Mouse (Mus musculus): ENCODE measurements at regions not wholly inside any gene's neighbourhood (a gene's known extent, or its start where the extent isn't known, plus 50 kb on each side); places are given as distances from the start of the nearest gene placed in this dataset.

DNA sequence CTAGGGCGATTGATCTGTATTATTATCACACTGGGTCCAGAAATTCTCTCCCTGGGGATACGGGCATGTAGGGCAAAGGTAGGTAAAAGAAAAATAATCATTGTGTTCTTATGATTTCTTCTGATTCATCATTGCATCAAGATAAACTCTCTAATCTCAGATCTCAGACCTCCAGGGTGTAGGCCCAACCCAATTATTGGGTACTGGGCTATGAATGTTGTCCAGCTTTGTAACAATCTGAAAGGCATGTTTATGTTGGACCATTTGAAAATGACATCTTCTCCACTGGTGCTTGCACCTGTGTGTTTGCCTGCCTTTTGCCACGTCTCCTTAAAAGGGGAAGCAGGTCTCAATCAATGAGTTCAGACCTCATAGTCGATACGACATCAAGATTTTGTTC is 95.4 kb upstream of the Egr2 start:
- Histone ChIP-seq H3K4me2 (replicated peaks; ENCODE audit: low read depth) (no peak overlapping the region), H3K27ac (replicated peaks) (no peak overlapping the region), H3K27me3 (ENCODE audit: control insufficient read depth, insufficient read depth, low read length) (no peaks in the 10 kb centered on the region), H3K9ac (ENCODE audit: low read length) (no peak overlapping the region), H3K4me1 (replicated peaks; ENCODE audit: control insufficient read depth, insufficient read depth) (no peaks in the 10 kb centered on the region), H3K9me3 (ENCODE audit: control insufficient read depth, low read length) (no peaks in the 10 kb centered on the region), H3K36me3 (ENCODE audit: control insufficient read depth, insufficient read depth, low read length) (no peaks in the 10 kb centered on the region), H3K4me3 (ENCODE audit: low read depth, low read length) (no peak overlapping the region)
- TF ChIP-seq EP300 (optimal IDR thresholded peaks at IDR 0.05) (no peak), CTCF (IDR thresholded peaks at IDR 0.05; ENCODE audit: low read depth) (no peak)
- ATAC-seq (ENCODE audit: low FRiP score, low TSS enrichment) (no peak), DNase-seq (ENCODE audit: low spot score) (no peak)
- 87% methylated on average over 5 of the region's 5 CpGs for WGBS

DNA sequence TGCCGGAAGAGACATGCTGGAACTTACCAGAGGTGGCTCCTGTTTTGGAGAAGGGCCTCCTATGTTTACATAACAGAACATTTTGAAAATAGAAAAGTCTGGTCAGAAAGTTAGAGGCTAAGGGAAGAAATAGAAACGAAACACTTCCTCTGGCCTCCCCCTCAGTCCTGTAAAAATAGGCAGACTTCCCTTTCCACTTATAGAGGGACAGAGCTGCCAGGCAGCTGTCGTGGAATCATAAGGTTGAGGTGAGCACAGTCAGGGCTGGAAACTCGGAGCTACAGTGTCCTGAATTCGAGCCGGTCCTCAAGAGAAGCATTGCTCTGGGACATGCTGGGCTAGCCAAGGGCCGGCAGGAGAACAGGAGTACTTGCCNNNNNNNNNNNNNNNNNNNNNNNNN is 94.0 kb upstream of the Egr2 start:
- 54% methylated on average over 7 of the region's 7 CpGs for WGBS

DNA sequence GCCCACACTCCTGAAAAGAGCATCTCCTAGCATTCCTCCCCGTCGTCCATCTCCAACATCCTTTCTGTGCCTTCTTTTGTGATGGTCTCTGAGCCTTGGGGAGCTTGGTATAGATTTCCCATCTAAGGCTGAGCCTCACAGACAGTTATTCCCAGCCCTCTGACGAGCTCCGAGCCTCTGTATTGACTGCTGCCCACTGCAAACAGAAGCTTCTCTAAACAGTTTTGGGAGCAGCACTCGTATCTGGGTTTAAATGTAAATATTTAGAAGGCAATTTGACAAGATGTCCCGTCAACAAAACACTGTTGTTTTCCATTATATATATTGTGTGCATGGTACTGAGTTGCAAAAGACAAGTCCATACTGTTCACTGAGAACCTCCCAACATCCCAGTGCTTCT is 86.4 kb upstream of the Egr2 start:
- ATAC-seq (ENCODE audit: low FRiP score, low TSS enrichment) = no peak
- WGBS = 43% methylated on average over 6 of the region's 6 CpGs
- Histone ChIP-seq H3K4me2 (replicated peaks; ENCODE audit: low read depth) (no peak overlapping the region), H3K27ac (replicated peaks) (no peak overlapping the region), H3K36me3 (ENCODE audit: control insufficient read depth, insufficient read depth, low read length) (no peaks in the 10 kb centered on the region), H3K4me3 (ENCODE audit: low read depth, low read length) (no peak overlapping the region), H3K27me3 (ENCODE audit: control insufficient read depth, insufficient read depth, low read length) (no peaks in the 10 kb centered on the region), H3K9me3 (ENCODE audit: control insufficient read depth, low read length) (no peaks in the 10 kb centered on the region), H3K4me1 (replicated peaks; ENCODE audit: control insufficient read depth, insufficient read depth) (no peaks in the 10 kb centered on the region), H3K9ac (ENCODE audit: low read length) (no peak overlapping the region)
- TF ChIP-seq EP300 (optimal IDR thresholded peaks at IDR 0.05) = no peak
- no peak for TF ChIP-seq CTCF (IDR thresholded peaks at IDR 0.05; ENCODE audit: low read depth)
- DNase-seq (ENCODE audit: low spot score) = no peak

More for the DNA sequence above, 94.0 kb upstream of the Egr2 start:
- no peak overlapping the region for H3K4me3 ChIP-seq (ENCODE audit: low read depth, low read length)
- no peak overlapping the region for H3K27ac ChIP-seq (replicated peaks)
- no peak for ATAC-seq (ENCODE audit: low FRiP score, low TSS enrichment)
- H3K9ac ChIP-seq (ENCODE audit: low read length) = no peak overlapping the region
- H3K36me3 ChIP-seq (ENCODE audit: control insufficient read depth, insufficient read depth, low read length) = no peaks in the 10 kb centered on the region
- TF ChIP-seq EP300 (optimal IDR thresholded peaks at IDR 0.05) (no peak), CTCF (IDR thresholded peaks at IDR 0.05; ENCODE audit: low read depth) (no peak)
- no peaks in the 10 kb centered on the region for H3K9me3 ChIP-seq (ENCODE audit: control insufficient read depth, low read length)
- DNase-seq (ENCODE audit: low spot score) = no peak
- no peaks in the 10 kb centered on the region for H3K4me1 ChIP-seq (replicated peaks; ENCODE audit: control insufficient read depth, insufficient read depth)
- no peak overlapping the region for H3K4me2 ChIP-seq (replicated peaks; ENCODE audit: low read depth)
- no peaks in the 10 kb centered on the region for H3K27me3 ChIP-seq (ENCODE audit: control insufficient read depth, insufficient read depth, low read length)

- DNase-seq (ENCODE audit: low spot score) = no peak
- ATAC-seq (ENCODE audit: low FRiP score, low TSS enrichment) = no peak
- WGBS = 34% methylated on average over 7 of the region's 7 CpGs
Measured at GRCm38 (mm10) chr10:67454149-67454548, 81.1 kb upstream of the Egr2 start.

DNA sequence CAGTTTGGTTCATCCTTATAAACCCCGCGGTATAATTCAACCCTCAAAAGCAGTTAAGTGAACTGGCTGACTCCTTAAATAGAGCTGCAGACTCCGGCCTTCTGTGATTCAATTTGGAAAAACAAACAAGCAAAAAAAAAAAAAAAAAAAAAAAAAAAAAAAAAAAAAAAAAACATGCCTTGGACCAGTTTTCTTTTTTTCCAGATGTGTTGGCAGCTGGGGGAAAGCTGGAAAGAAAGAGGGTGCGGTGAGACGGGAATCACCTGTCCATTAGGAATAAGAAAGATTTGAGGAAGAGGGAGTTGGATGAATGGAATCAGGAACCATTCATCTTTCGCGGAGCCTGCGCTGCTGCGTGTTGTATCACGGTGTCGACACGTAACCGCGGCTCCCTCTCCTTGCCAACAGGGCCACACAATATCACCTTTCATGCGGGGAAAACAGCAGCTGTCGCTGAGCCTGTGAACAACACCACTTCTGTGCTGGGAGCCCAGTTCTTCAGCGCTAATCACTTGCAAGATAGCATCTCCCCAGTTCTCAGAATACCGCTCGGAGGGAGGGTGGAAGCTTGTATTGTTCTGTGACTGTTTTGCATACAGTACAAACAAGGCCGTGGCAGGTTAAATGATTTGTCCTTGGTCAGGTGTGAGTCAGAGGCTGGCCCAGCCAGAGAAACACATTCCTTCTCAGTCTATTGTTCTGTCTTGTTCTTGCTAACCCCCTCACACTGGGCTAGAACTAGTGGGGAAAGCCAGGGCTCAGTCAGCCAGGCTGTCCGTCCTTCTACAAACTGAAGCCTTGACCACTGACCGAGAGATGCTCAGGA is 76.6 kb upstream of the Egr2 start:
- Histone ChIP-seq H3K9me3 (ENCODE audit: control insufficient read depth, low read length) (no peaks in the 10 kb centered on the region), H3K9ac (ENCODE audit: low read length) (no peak overlapping the region), H3K4me2 (replicated peaks; ENCODE audit: low read depth) (peak overlapping the region; percentile 15; the same call in 1 of the 2 replicates), H3K27ac (replicated peaks) (0 out of 2 replicates have a peak overlapping the region, but pooled peaks have one; percentile 13), H3K27me3 (ENCODE audit: control insufficient read depth, insufficient read depth, low read length) (no peaks in the 10 kb centered on the region), H3K36me3 (ENCODE audit: control insufficient read depth, insufficient read depth, low read length) (no peaks in the 10 kb centered on the region), H3K4me3 (ENCODE audit: low read depth, low read length) (no peak overlapping the region), H3K4me1 (replicated peaks; ENCODE audit: control insufficient read depth, insufficient read depth) (no peaks in the 10 kb centered on the region)
- no peak for TF ChIP-seq EP300 (optimal IDR thresholded peaks at IDR 0.05)
- no peak for TF ChIP-seq CTCF (IDR thresholded peaks at IDR 0.05; ENCODE audit: low read depth)
- 31% methylated on average over 22 of the region's 22 CpGs for WGBS
- peak; percentile 41 for DNase-seq (ENCODE audit: low spot score)
- ATAC-seq (ENCODE audit: low FRiP score, low TSS enrichment) = peak; percentile 83

More at GRCm38 (mm10) chr10:67454149-67454548, 81.1 kb upstream of the Egr2 start:
- H3K9ac ChIP-seq (ENCODE audit: low read length) = no peak overlapping the region
- H3K4me2 ChIP-seq (replicated peaks; ENCODE audit: low read depth) = no peak overlapping the region
- H3K4me1 ChIP-seq (replicated peaks; ENCODE audit: control insufficient read depth, insufficient read depth) = no peaks in the 10 kb centered on the region
- H3K9me3 ChIP-seq (ENCODE audit: control insufficient read depth, low read length) = no peaks in the 10 kb centered on the region
- no peaks in the 10 kb centered on the region for H3K36me3 ChIP-seq (ENCODE audit: control insufficient read depth, insufficient read depth, low read length)
- TF ChIP-seq EP300 (optimal IDR thresholded peaks at IDR 0.05) (no peak), CTCF (IDR thresholded peaks at IDR 0.05; ENCODE audit: low read depth) (no peak)
- H3K4me3 ChIP-seq (ENCODE audit: low read depth, low read length) = no peak overlapping the region
- no peaks in the 10 kb centered on the region for H3K27me3 ChIP-seq (ENCODE audit: control insufficient read depth, insufficient read depth, low read length)
- H3K27ac ChIP-seq (replicated peaks) = no peak overlapping the region

GRCm38 (mm10) chr10:67461321-67461720 is 74.0 kb upstream of the Egr2 start:
- no peak for DNase-seq (ENCODE audit: low spot score)
- ATAC-seq (ENCODE audit: low FRiP score, low TSS enrichment) = no peak
- no peaks in the 10 kb centered on the region for H3K27me3 ChIP-seq (ENCODE audit: control insufficient read depth, insufficient read depth, low read length)
- H3K4me3 ChIP-seq (ENCODE audit: low read depth, low read length) = no peak overlapping the region
- TF ChIP-seq CTCF (IDR thresholded peaks at IDR 0.05; ENCODE audit: low read depth) = no peak
- no peak overlapping the region for H3K27ac ChIP-seq (replicated peaks)
- no peak overlapping the region for H3K4me2 ChIP-seq (replicated peaks; ENCODE audit: low read depth)
- 61% methylated on average over 1 of the region's 1 CpGs for WGBS
- H3K36me3 ChIP-seq (ENCODE audit: control insufficient read depth, insufficient read depth, low read length) = no peaks in the 10 kb centered on the region
- H3K9ac ChIP-seq (ENCODE audit: low read length) = no peak overlapping the region
- H3K4me1 ChIP-seq (replicated peaks; ENCODE audit: control insufficient read depth, insufficient read depth) = no peaks in the 10 kb centered on the region
- no peaks in the 10 kb centered on the region for H3K9me3 ChIP-seq (ENCODE audit: control insufficient read depth, low read length)
